Mouse (Mus musculus) ES-Bruce4 (cell line): Measurements from ENCODE around the gene Asic5.

Experiments
- CTCF ChIP-seq: IDR thresholded peaks from one replicate; pipeline ENCODE4 v1.8.1; 2011; ENCODE audit warnings: low read depth, low read length
- POLR2A ChIP-seq: IDR thresholded peaks from one replicate; pipeline ENCODE4 v1.8.1; 2011; ENCODE audit warnings: low read length; ENCODE audit not compliant: insufficient read depth

DNA sequence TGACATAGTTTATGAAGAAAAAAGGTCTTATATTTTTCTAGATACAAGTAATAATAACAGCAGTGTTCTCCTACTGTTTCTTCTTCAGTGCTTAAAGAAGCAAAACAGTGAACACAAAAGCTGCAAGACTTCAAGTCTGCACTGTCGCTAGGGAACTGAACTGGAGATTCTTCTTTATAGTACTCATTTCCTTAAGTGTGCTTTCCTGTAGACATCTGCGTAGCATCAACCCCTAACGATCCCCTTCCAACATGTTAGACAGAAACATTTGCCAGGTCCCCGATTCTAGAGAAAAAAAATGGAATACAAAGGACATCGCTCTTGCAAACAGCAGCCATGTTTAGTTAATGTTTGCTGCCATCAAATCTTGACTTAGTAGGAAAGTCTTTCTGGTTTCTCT, 85.7 kb downstream of the Asic5 start:
- no peak for TF ChIP-seq POLR2A
- TF ChIP-seq CTCF = no peak
